Mouse (Mus musculus) ES-Bruce4 (cell line): Measurements from ENCODE around the gene Plau.

Source experiments
- CTCF ChIP-seq: IDR thresholded peaks from one replicate; pipeline ENCODE4 v1.8.1; 2011; ENCODE audit warnings: low read depth, low read length
- POLR2A ChIP-seq: IDR thresholded peaks from one replicate; pipeline ENCODE4 v1.8.1; 2011; ENCODE audit warnings: low read length; ENCODE audit not compliant: insufficient read depth

GRCm38 (mm10) chr14:20866365-20866764 lies 29.9 kb downstream of the Plau start:
- TF ChIP-seq CTCF: no peak
- no peak for TF ChIP-seq POLR2A
